Mouse (Mus musculus) cerebellum, adult 2 months (tissue): ENCODE data around the gene Tmem150b.

Experiments
- CTCF ChIP-seq: fragments of 200-500 bp; IDR thresholded peaks from 2 replicates; pipeline ENCODE4 v1.5.1; 2011; ENCODE audit warnings: low read depth, mild to moderate bottlenecking, control low read depth, low read length, moderate library complexity, borderline replicate concordance; ENCODE audit not compliant: insufficient read depth
- POLR2A ChIP-seq: fragments of 200-500 bp; IDR thresholded peaks from 2 replicates; pipeline ENCODE4 v1.6.1; 2011; ENCODE audit warnings: low read length, control low read depth, borderline replicate concordance; ENCODE audit not compliant: insufficient read depth

GRCm38 (mm10) chr7:4668506-4668905 lies 56.5 kb downstream of the Tmem150b start:
- TF ChIP-seq POLR2A (no peak), CTCF (no peak)
